Mouse (Mus musculus): Measurements from ENCODE around the gene Cetn2.

GRCm38 (mm10) chrX:72956486-72956885 is 38.3 kb upstream of the Cetn2 start:
- TF ChIP-seq CTCF (IDR thresholded peaks at IDR 0.05; ENCODE audit: low read depth): no peak
- TF ChIP-seq EP300 (IDR thresholded peaks at IDR 0.05; ENCODE audit: low read depth): no peak

Measured in heart, postnatal 0 days (tissue).